Mouse (Mus musculus): ENCODE data around the gene Vat1l.

DNA sequence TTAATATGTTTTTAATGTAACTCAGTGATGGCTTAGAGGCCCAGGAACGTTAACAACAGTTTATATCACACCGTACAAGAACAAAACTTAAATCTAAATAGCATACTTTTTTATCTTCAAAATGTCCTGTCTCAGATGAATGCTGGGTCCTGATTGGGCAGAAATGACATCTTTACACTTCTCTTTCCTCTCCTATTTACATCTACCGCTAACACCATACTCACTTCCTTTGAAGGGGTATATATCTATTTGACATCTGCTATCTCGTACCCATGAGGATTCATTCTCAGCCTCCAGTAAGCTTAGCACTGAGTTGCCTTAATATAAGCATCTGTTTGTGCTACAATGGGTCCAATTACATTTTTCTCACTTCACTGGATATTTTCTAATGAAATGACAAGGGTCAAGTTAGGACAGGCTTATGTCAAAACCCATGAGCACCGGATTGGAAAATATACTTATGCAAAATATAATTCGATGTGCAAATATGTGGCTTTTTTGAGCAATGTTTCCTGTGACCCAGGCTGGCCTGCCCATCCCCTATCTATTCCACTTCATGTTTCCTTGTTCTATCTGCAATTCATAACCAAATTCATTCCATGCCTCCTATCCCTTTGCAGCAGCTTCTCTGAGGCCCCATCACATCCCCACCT, 40.8 kb upstream of the Vat1l start:
- TF ChIP-seq CTCF (IDR thresholded peaks at IDR 0.05; ENCODE audit: borderline replicate concordance, insufficient read depth, low read depth, low read length) = no peak
- TF ChIP-seq POLR2A (IDR thresholded peaks at IDR 0.05; ENCODE audit: borderline replicate concordance, insufficient read depth, low read length) = no peak
